Mouse (Mus musculus) spleen, adult 2 months (tissue): ENCODE results near the gene Npnt.

ENCODE experiments used
- CTCF ChIP-seq: fragments of 200-500 bp; IDR thresholded peaks from 2 replicates; pipeline ENCODE4 v1.5.1; 2011; ENCODE audit warnings: mild to moderate bottlenecking, inconsistent platforms; ENCODE audit not compliant: insufficient read depth, insufficient read length, insufficient replicate concordance; ENCODE audit errors: extremely low read depth
- POLR2A ChIP-seq: fragments of 200-500 bp; IDR thresholded peaks from 2 replicates; pipeline ENCODE4 v1.6.1; 2011; ENCODE audit warnings: low read depth, low read length, inconsistent platforms

DNA sequence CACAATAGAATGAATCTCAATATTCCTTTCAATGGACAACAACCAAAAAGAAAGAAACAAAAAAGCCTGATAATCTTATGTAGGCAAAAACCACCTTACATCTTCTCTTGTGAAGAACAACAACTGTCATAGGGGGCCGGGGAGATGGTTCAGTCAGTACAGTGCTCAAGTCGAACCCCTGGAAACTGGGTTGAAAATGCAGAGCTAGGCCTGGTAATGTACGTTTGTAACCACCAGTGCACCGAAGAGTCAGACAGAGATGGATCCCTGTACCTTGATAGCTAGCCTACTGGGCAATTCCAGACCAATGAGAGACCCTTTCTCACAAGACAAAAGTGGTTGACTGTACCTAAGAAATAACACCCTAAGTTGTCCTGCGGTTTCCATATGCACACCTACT is 47.2 kb downstream of the Npnt start:
- TF ChIP-seq POLR2A (no peak), CTCF (no peak)
